Mouse (Mus musculus) intestine, embryonic 14.5 days (tissue): ENCODE measurements around the gene Peak1. TPM values are rescaled to one million over a fixed set of nuclear protein-coding genes. Genes with fewer than 3 reads are reported as not detected.

Source experiments
- microRNA-seq: library from miRNA; unstranded; fragments of <30 nt; microRNA quantifications from one replicate; pipeline ENCODE4, GENCODE M21; 2016
- polyA plus RNA-seq: library from polyadenylated mRNA; unstranded; fragments of >200 nt; fragmentation: Nextera tagmentation; extraction: Ambion mirVana; gene quantifications from 2 replicates; pipeline ENCODE4 v1.2.1, GENCODE M21; 2014

The Peak1 gene
- polyA plus RNA-seq, 1 experiment from 2014 or later, result 15.8 TPM

Small RNA genes lying within 50 kb of the gene (microRNA-seq; reads per million reads assigned to microRNA genes)
- gene Gm24270, result not detected

Other genes with a start within 250 kb of the Peak1 start
- gene Hmg20a, start 542 bp upstream of the Peak1 start, polyA plus RNA-seq, result 52.2 and 59.9 TPM in 2 replicates